Mouse (Mus musculus): Measurements from ENCODE around the gene Pira2. TPM values are rescaled to one million over a fixed set of nuclear protein-coding genes. Genes with fewer than 3 reads are reported as not detected.
"Not testable (repeated sequence)": the region's sequence is repeated elsewhere in the genome, so short reads cannot be mapped to it uniquely, and the experiment has no call there.

Gene Pira2
- 0.72 and 0.92 TPM in 2 replicates for polyA plus RNA-seq (2015; fragmentation: Nextera tagmentation; extraction: Ambion mirVana)

GRCm38 (mm10) chr7:3844951-3845350 lies at the start of gene Pira2:
Pira2 (minus strand) TSS chr7:3845051.
- not testable (repeated sequence) for H3K4me2 ChIP-seq; H3K4me3 ChIP-seq (replicated peaks)
- WGBS: no CpG with 5 or more reads among the region's 2 CpGs

GRCm38 (mm10) chr7:3875032-3875431 lies 30.2 kb upstream of the Pira2 start:
- H3K4me1 ChIP-seq; H3K4me3 ChIP-seq (replicated peaks); H3K9me3 ChIP-seq; H3K4me2 ChIP-seq; H3K36me3 ChIP-seq; H3K9ac ChIP-seq; H3K27me3 ChIP-seq (replicated peaks); H3K27ac ChIP-seq; ATAC-seq (ENCODE audit: insufficient read depth, low FRiP score, low read depth): not testable (repeated sequence)
- no CpG with 5 or more reads among the region's 1 CpGs for WGBS

More at GRCm38 (mm10) chr7:3844951-3845350, at the start of gene Pira2:
- not testable (repeated sequence) for H3K9me3 ChIP-seq; H3K27ac ChIP-seq; ATAC-seq (ENCODE audit: insufficient read depth, low FRiP score, low read depth); H3K36me3 ChIP-seq; H3K9ac ChIP-seq; H3K27me3 ChIP-seq (replicated peaks); H3K4me1 ChIP-seq

GRCm38 (mm10) chr7:3837854-3838253 lies 7.0 kb downstream of the Pira2 start:
- H3K27me3 ChIP-seq (replicated peaks); H3K27ac ChIP-seq; H3K4me2 ChIP-seq; ATAC-seq (ENCODE audit: insufficient read depth, low FRiP score, low read depth); H3K9ac ChIP-seq; H3K4me1 ChIP-seq; H3K4me3 ChIP-seq (replicated peaks); H3K36me3 ChIP-seq; H3K9me3 ChIP-seq: not testable (repeated sequence)
- WGBS: no CpG with 5 or more reads among the region's 1 CpGs

- not testable (repeated sequence) for H3K36me3 ChIP-seq; H3K4me3 ChIP-seq (replicated peaks); H3K4me2 ChIP-seq; ATAC-seq (ENCODE audit: insufficient read depth, low FRiP score, low read depth); H3K9ac ChIP-seq; H3K9me3 ChIP-seq; H3K4me1 ChIP-seq; H3K27ac ChIP-seq; H3K27me3 ChIP-seq (replicated peaks)
Observed at GRCm38 (mm10) chr7:3830633-3831032, 14.2 kb downstream of the Pira2 start.

- not testable (repeated sequence) for H3K4me3 ChIP-seq (replicated peaks); H3K4me2 ChIP-seq; H3K27me3 ChIP-seq (replicated peaks); H3K4me1 ChIP-seq; ATAC-seq (ENCODE audit: insufficient read depth, low FRiP score, low read depth); H3K9ac ChIP-seq; H3K9me3 ChIP-seq; H3K27ac ChIP-seq; H3K36me3 ChIP-seq
- 65% methylated on average over 1 of the region's 3 CpGs for WGBS
Observed at GRCm38 (mm10) chr7:3825599-3825998, 19.3 kb downstream of the Pira2 start, which contains the start of gene Gm15448. Gm15448 (minus strand) TSS chr7:3825687.

- ATAC-seq (ENCODE audit: insufficient read depth, low FRiP score, low read depth); H3K9me3 ChIP-seq: not testable (repeated sequence)
Observed at GRCm38 (mm10) chr7:3811912-3812311, 32.9 kb downstream of the Pira2 start.

GRCm38 (mm10) chr7:3802935-3803334 lies 41.9 kb downstream of the Pira2 start:
- not testable (repeated sequence) for ATAC-seq (ENCODE audit: insufficient read depth, low FRiP score, low read depth); H3K4me3 ChIP-seq (replicated peaks); H3K4me2 ChIP-seq; H3K4me1 ChIP-seq; H3K36me3 ChIP-seq; H3K27me3 ChIP-seq (replicated peaks); H3K9ac ChIP-seq; H3K9me3 ChIP-seq; H3K27ac ChIP-seq
- 84% methylated on average over 4 of the region's 4 CpGs for WGBS

More at GRCm38 (mm10) chr7:3811912-3812311, 32.9 kb downstream of the Pira2 start:
- H3K27ac ChIP-seq; H3K9ac ChIP-seq; H3K4me3 ChIP-seq (replicated peaks); H3K36me3 ChIP-seq; H3K4me1 ChIP-seq; H3K27me3 ChIP-seq (replicated peaks); H3K4me2 ChIP-seq: not testable (repeated sequence)

GRCm38 (mm10) chr7:3799940-3800339 lies 44.9 kb downstream of the Pira2 start:
- H3K9ac ChIP-seq; H3K27ac ChIP-seq; H3K4me2 ChIP-seq; ATAC-seq (ENCODE audit: insufficient read depth, low FRiP score, low read depth); H3K27me3 ChIP-seq (replicated peaks); H3K4me3 ChIP-seq (replicated peaks); H3K4me1 ChIP-seq; H3K9me3 ChIP-seq; H3K36me3 ChIP-seq: not testable (repeated sequence)
- WGBS: 64% methylated on average over 3 of the region's 3 CpGs

GRCm38 (mm10) chr7:3796286-3796685 lies 48.6 kb downstream of the Pira2 start:
- ATAC-seq (ENCODE audit: insufficient read depth, low FRiP score, low read depth); H3K4me2 ChIP-seq; H3K27ac ChIP-seq; H3K9me3 ChIP-seq; H3K27me3 ChIP-seq (replicated peaks); H3K4me3 ChIP-seq (replicated peaks); H3K4me1 ChIP-seq; H3K36me3 ChIP-seq; H3K9ac ChIP-seq: not testable (repeated sequence)

Other genes starting within 250 kb of the Pira2 start
- gene Oscar, start 228.9 kb downstream of the Pira2 start, polyA plus RNA-seq (2015; fragmentation: Nextera tagmentation; extraction: Ambion mirVana): 0.06 and 0.26 TPM in 2 replicates
- gene Ndufa3, start 227.7 kb downstream of the Pira2 start, polyA plus RNA-seq (2015; fragmentation: Nextera tagmentation; extraction: Ambion mirVana): 456 and 472 TPM in 2 replicates
- gene Tfpt, start 215.1 kb downstream of the Pira2 start, polyA plus RNA-seq (2015; fragmentation: Nextera tagmentation; extraction: Ambion mirVana): 23.7 and 25.2 TPM in 2 replicates
- gene Prpf31, start 215.1 kb downstream of the Pira2 start, polyA plus RNA-seq (2015; fragmentation: Nextera tagmentation; extraction: Ambion mirVana): 82.5 and 90.0 TPM in 2 replicates
- 44.6 and 46.4 TPM in 2 replicates for gene Cnot3, start 199.8 kb downstream of the Pira2 start, polyA plus RNA-seq (2015; fragmentation: Nextera tagmentation; extraction: Ambion mirVana)
- gene Leng1, start 179.2 kb downstream of the Pira2 start, polyA plus RNA-seq (2015; fragmentation: Nextera tagmentation; extraction: Ambion mirVana): 17.7 and 18.3 TPM in 2 replicates
- 70.9 and 72.8 TPM in 2 replicates for gene Tmc4, start 167.5 kb downstream of the Pira2 start, polyA plus RNA-seq (2015; fragmentation: Nextera tagmentation; extraction: Ambion mirVana)
- 248 and 261 TPM in 2 replicates for gene Tsen34, start 152.2 kb downstream of the Pira2 start, polyA plus RNA-seq (2015; fragmentation: Nextera tagmentation; extraction: Ambion mirVana)
- gene Mboat7, start 151.5 kb downstream of the Pira2 start, polyA plus RNA-seq (2015; fragmentation: Nextera tagmentation; extraction: Ambion mirVana): 51.2 and 53.2 TPM in 2 replicates
- 1,416 and 1,486 TPM in 2 replicates for gene Rps9, start 141.1 kb downstream of the Pira2 start, polyA plus RNA-seq (2015; fragmentation: Nextera tagmentation; extraction: Ambion mirVana)
- 2.4 and 2.9 TPM in 2 replicates for gene Pirb, start 124.7 kb downstream of the Pira2 start, polyA plus RNA-seq (2015; fragmentation: Nextera tagmentation; extraction: Ambion mirVana)
- gene Gm15448, start 19.4 kb downstream of the Pira2 start, polyA plus RNA-seq (2015; fragmentation: Nextera tagmentation; extraction: Ambion mirVana): 0.13 and 0.23 TPM in 2 replicates
- gene Gm14548, start 53.1 kb upstream of the Pira2 start, polyA plus RNA-seq (2015; fragmentation: Nextera tagmentation; extraction: Ambion mirVana): 0.79 and 1.1 TPM in 2 replicates
- 0.72 and 1.2 TPM in 2 replicates for gene Lilra6, start 70.5 kb upstream of the Pira2 start, polyA plus RNA-seq (2015; fragmentation: Nextera tagmentation; extraction: Ambion mirVana)
- 2.1 and 2.2 TPM in 2 replicates for gene Lair1, start 218.2 kb upstream of the Pira2 start, polyA plus RNA-seq (2015; fragmentation: Nextera tagmentation; extraction: Ambion mirVana)